Mouse (Mus musculus) heart, adult 11 months (tissue): Measurements from ENCODE around the gene Olfr1033.
"Not testable (repeated sequence)": the region's sequence is repeated elsewhere in the genome, so short reads cannot be mapped to it uniquely, and the experiment has no call there.

ENCODE experiments used
- DNase-seq: peaks from one replicate; pipeline ENCODE4 v3.0.0; 2022

The Olfr1033 gene

DNA sequence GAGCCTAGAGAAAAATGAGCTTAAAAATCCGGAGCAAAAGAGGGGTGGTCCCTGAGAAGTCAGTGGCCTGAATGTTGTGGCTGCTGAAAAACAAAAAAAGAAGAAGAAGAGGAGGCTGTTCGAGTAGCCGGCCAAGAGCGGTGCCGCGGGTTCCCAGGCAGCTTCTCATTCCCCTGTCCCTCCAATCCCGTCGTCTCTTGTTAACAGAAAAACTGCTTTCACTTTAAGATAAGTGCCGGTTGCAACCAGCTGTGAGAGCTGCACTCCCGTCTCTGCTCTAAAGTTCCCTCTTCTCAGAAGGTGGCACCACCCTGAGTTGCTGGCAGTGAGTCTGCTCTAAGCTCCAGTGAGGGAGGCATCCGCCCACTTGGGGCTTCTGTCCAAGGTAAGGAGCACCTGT, at the start of gene Olfr1033:
TSS of gene Olfr1033 (plus strand) at position 228 of the 400 bp plus-strand sequence.
- DNase-seq: peak; percentile 97

DNA sequence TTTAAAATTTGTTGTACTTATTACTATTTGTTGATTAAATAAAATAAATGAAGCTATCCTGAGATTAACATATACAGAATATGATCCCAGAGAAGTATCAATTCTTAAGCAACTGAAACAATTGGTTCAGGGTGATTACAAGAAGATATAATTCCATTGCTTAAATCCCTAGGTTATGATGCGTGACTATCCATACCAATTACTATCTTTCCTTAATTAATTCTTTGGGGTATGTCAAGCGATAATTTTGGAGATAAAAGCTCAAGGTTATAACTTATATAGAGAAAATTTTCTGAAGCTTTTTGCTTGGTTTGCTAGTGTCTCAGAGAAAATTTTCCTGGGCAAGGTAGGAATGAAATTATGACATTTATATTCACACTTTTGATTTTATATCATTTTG, 46.8 kb upstream of the Olfr1033 start, which contains the start of gene Olfr1029:
TSS of gene Olfr1029 (plus strand) at position 301 of the 400 bp plus-strand sequence.
- DNase-seq: no peak

DNA sequence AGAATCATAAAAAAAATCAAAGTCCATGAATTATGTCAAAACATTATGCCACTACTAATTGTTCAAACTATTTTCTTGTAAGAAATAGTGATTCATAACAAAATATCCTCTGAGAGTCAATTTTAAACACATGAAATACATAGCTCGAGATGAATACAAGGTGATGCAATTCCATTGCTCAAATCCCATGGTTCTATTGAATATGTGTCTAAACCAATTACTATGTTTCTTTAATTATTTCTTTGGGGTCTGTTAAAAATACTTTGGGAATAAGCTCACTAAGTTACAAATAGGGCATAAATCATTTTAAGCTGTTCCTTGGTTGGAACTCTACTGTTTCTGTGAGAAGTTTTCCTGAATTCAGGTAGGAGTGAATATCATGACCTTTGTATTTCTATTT, 41.5 kb upstream of the Olfr1033 start, which contains the start of gene Olfr1030:
TSS of gene Olfr1030 (plus strand) at position 301 of the 400 bp plus-strand sequence.
- DNase-seq: no peak

DNA sequence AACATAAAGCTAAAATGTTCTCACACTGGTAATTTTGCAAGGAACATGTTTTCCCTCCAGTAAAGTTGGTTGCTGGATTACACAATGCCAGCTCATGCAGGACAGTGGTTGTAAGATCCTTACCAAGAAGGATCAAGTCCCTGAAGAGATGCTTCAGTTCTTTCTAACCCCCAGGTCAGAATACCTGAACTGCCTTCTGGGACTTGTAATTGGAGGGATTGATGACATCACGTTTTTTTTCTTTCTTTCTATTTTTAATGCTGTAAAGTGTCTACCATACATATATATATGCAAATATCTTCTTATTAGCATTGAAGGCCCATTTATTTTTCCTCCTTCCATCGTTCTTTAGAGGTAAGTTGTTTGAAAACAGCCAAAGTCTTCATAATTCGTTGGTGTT, 30.4 kb upstream of the Olfr1033 start, which contains the start of gene Olfr1031:
TSS of gene Olfr1031 (plus strand) at position 301 of the 400 bp plus-strand sequence.
- no peak for DNase-seq

DNA sequence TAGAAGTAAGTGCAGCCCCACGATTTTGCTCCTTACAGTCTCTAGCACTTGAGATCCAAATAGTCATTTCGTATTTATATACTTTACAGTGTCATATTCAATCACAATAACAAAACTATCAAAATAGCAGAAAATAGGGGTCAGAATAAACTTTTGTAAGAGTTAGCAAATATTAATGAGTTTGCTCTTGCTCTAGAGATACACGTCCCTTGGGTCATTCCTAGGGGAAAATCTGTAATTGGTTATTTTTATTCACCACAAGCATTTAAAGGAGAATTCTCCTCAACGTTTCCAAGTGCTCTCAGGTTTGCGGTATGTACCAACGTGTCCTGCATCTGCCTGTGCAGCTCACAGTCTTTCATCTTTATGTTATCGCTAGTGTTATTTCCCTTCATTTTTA, 15.2 kb upstream of the Olfr1033 start, which contains the start of gene Olfr1032:
TSS of gene Olfr1032 (plus strand) at position 301 of the 400 bp plus-strand sequence.
- no peak for DNase-seq

DNA sequence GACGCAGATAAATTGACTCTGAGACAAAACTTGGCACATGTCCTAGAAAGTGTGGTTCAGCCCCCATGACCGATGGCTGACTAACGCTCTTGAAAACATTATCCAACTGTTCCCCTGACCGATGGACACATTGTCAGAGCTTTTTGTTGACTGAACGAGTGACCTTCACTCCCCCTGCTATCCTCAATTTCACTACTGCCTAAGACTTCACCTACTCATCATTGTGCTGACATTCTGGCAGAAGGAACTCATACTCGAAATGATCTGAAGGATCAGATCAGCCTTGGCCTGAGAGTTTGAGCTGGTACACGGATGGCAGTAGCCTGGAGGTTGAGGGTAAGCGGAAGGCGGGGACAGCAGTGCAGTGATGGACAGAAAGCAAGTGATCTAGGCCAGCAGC, 1.1 kb downstream of the Olfr1033 start:
- DNase-seq: peak; percentile 79

DNA sequence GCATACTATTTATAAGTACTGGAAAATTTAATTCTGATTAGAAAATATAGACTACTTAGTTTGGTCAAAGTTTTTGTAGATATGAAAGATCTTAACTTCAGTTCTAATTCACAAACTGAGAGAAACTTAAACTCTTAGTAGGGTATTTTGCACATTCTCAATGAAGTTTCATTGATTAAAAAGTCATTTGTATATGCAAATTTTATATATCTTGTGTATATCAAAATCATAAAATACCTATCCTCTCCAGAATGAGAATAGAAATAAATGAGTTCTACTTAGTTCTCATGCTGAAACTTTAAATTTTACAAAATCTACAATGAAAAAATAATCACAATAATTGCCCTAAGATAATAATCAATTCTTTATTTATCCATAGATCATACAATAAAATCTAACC, 25.1 kb downstream of the Olfr1033 start, which contains the start of gene Olfr1034:
TSS of gene Olfr1034 (plus strand) at position 301 of the 400 bp plus-strand sequence.
- DNase-seq: no peak

DNA sequence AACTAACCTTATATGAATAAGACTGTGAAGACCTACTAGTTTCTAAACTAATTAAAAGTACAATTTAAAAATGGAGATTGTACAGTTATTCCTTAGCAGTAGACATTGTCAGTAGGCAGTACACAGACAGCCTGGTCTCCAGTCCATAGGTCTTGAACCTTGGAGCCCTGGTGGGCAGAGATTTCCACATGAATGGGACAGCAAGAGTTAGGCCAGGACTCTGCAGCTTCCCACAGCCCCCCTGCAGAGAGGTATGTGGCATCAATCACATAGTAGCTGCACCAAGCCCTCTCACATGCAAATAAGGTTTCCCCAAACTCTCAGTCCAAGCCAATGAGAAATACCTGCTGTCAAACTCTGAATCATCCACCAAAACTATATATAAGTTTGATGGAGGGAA, 30.3 kb downstream of the Olfr1033 start:
- DNase-seq: not testable (repeated sequence)

DNA sequence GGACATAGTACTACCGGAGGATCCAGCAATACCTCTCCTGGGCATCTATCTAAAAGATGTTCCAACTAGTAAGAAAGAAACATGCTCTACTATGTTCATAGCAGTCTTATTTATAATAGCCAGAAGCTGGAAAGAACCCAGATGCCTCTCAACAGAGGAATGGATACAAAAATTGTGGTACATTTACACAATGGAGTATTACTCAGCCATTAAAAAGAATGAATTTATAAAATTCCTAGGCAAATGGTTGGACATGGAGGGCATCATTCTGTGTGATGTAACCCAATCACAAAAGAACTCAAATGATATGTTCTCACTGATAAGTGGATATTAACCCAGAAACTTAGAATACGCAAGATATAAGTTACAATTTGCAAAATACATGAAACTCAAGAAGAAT, 43.3 kb downstream of the Olfr1033 start:
- DNase-seq: not testable (repeated sequence)

DNA sequence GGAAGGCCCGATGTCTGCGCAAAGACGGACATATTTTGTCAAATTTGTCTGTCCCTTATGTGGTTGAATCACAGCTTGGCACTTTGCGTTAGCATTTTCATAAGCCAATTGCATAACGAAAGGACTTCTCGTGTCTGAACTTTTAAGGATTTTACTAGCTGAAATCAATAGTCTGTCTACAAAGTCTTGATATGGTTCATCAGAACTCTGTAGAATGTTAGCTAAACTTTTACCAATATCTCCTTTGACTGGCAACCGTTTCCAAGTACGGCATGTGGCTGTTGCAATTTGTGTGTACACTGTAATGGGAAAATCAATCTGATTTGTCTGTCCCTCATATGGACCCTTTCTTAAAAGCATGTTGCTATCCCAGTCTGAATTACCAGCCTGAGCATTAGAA, 49.8 kb downstream of the Olfr1033 start:
- DNase-seq: no peak

DNA sequence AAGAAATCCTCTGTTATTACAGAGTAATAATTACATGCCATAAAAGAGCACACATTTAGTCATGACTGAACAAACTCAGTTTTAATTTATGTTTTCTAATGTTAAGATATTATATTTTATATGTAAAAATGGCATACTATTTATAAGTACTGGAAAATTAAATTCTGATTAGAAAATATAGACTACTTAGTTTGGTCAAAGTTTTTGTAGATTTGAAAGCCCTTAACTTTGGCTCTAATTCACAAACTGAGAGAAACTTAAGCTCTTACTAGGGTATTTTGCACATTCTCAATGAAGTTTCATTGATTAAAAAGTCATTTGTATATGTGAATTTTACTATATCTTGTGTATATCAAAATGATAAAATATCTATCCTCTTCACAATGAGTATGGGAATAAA, 53.3 kb downstream of the Olfr1033 start, which contains the start of gene Olfr1036:
TSS of gene Olfr1036 (plus strand) at position 301 of the 400 bp plus-strand sequence.
- DNase-seq: not testable (repeated sequence)

DNA sequence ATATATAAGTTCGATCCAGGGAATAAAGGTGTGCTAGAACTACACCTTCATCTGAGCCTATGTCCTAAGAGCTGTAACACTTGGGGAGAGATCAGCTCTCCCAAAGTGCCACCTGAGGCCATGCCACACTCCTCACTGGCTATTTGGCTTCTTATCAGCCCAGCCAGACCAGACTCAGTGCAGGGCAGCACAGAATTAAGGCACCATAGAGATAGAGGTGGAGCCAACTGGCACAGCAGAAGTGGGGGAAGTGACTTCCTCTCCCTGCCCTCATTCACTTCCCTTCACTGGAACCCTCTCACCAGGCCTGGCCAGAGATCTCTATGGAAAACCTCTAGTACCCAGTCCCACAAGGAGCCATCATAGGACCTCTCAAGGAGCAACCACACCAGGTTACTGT, 60.0 kb downstream of the Olfr1033 start:
- DNase-seq: not testable (repeated sequence)

DNA sequence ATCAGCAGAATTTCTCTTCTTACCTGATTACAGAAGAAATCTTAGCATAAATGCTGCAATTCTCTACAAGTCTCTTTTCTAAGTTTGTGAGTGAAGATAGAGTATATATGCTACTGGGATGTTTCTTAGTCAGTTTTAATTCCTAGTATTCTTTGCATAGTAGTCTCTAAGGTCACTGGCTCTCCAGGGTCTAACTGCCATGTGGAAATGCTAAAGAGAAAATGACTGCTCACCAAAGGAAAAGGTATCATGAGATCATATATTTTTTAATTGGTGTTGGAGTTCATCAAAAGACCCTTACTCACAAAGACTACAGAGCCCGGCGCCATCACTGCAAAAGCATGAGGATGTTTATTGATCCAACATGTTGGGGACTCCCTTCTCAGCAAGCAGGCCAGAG, 66.9 kb downstream of the Olfr1033 start, which contains the start of gene Olfr1037:
TSS of gene Olfr1037 (minus strand) at position 101 of the 400 bp plus-strand sequence.
- DNase-seq: no peak
